Mouse (Mus musculus): Measurements from ENCODE around the gene Tmprss13. TPM values are rescaled to one million over a fixed set of nuclear protein-coding genes. Genes with fewer than 3 reads are reported as not detected.
A peak's percentile ranks its signal among the peaks of the same experiment; 100 is the strongest.

Gene Tmprss13
- polyA plus RNA-seq, 1 experiment from 2014 or later, result 0.55 TPM

DNA sequence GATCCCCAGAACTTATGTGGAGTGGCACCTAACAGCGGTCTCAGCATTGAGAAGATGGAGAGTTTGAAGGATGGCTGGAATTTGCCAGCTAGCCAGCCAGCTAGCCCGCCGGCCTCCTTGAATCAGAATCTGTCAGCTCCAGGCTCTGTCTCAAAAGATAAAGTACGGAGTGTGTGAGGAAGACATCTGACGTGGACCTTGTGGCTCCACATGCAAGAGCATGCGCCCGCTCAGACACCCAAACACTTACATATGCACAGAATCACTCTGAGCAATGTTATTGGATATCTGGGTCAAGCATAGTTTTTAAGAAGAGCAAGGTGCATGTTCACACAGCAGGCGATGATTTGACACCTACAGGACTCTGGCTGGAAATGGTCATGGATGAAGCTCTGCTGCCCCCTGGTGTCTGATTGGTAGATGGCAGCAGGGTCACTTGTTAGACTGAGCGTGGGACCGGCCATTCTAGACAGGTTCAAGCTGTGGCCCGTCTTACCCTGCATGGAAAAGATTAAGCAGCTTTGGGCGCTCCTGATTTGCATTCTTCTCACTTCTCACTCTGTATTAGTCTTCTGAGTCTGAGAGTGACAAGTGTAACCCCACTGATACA lies 69.6 kb downstream of the Tmprss13 start:
- Histone ChIP-seq H3K4me2 (ENCODE audit: low read depth, low read length) (no peak overlapping the region), H3K36me3 (replicated peaks; ENCODE audit: control insufficient read depth, insufficient read depth, low read depth, low read length) (no peaks in the 10 kb centered on the region), H3K4me1 (ENCODE audit: control insufficient read depth, insufficient read depth, low read length) (no peaks in the 10 kb centered on the region), H3K9me3 (replicated peaks; ENCODE audit: control insufficient read depth, low read length) (no peaks in the 10 kb centered on the region), H3K27me3 (ENCODE audit: control insufficient read depth, insufficient read depth, low read length) (no peaks in the 10 kb centered on the region), H3K4me3 (ENCODE audit: low read depth, low read length) (no peak overlapping the region), H3K9ac (replicated peaks; ENCODE audit: low read length) (no peak overlapping the region), H3K27ac (replicated peaks; ENCODE audit: low read depth, low read length) (no peak overlapping the region)
- DNase-seq (ENCODE audit: low spot score) (peak; percentile 87), ATAC-seq (replicated peaks; ENCODE audit: insufficient number of reproducible peaks, low FRiP score, low TSS enrichment, low read depth) (0 out of 2 replicates have a peak, but pooled peaks have one; percentile 24)
- 49% methylated on average over 12 of the region's 12 CpGs for WGBS

GRCm38 (mm10) chr9:45389596-45389995 lies 70.7 kb downstream of the Tmprss13 start:
- H3K27ac ChIP-seq (replicated peaks; ENCODE audit: low read depth, low read length), result no peak overlapping the region
- 80% methylated on average over 8 of the region's 8 CpGs for WGBS
- DNase-seq (ENCODE audit: low spot score), result no peak
- H3K36me3 ChIP-seq (replicated peaks; ENCODE audit: control insufficient read depth, insufficient read depth, low read depth, low read length), result no peaks in the 10 kb centered on the region
- H3K9ac ChIP-seq (replicated peaks; ENCODE audit: low read length), result no peak overlapping the region
- no peak overlapping the region for H3K4me3 ChIP-seq (ENCODE audit: low read depth, low read length)
- H3K4me1 ChIP-seq (ENCODE audit: control insufficient read depth, insufficient read depth, low read length), result no peaks in the 10 kb centered on the region
- no peaks in the 10 kb centered on the region for H3K27me3 ChIP-seq (ENCODE audit: control insufficient read depth, insufficient read depth, low read length)
- H3K4me2 ChIP-seq (ENCODE audit: low read depth, low read length), result no peak overlapping the region
- H3K9me3 ChIP-seq (replicated peaks; ENCODE audit: control insufficient read depth, low read length), result no peaks in the 10 kb centered on the region
- no peak for ATAC-seq (replicated peaks; ENCODE audit: insufficient number of reproducible peaks, low FRiP score, low TSS enrichment, low read depth)

DNA sequence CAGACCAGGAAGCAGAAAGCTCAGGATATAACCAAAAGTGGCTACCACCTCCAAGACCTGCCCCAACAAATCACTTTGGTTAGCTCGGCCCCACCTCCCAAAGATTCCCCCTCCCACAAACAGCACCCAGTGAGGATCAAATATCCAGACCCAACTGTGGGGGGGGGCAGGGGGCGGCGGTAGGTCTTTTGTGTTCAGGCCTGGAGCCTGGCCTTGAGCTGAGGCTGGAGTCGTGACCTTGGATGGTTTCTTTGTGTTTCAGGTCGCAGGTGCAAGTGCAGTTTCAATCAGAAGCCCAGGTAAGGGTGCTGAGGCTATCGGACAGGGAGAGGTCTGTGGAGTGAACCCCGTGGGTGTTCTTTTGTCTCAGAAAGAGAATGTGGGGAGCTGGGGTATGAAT lies 72.4 kb downstream of the Tmprss13 start:
- H3K27ac ChIP-seq (replicated peaks; ENCODE audit: low read depth, low read length), result no peak overlapping the region
- no peaks in the 10 kb centered on the region for H3K36me3 ChIP-seq (replicated peaks; ENCODE audit: control insufficient read depth, insufficient read depth, low read depth, low read length)
- no peaks in the 10 kb centered on the region for H3K9me3 ChIP-seq (replicated peaks; ENCODE audit: control insufficient read depth, low read length)
- no peak overlapping the region for H3K4me2 ChIP-seq (ENCODE audit: low read depth, low read length)
- DNase-seq (ENCODE audit: low spot score) (no peak), ATAC-seq (replicated peaks; ENCODE audit: insufficient number of reproducible peaks, low FRiP score, low TSS enrichment, low read depth) (no peak)
- no peak overlapping the region for H3K9ac ChIP-seq (replicated peaks; ENCODE audit: low read length)
- WGBS, result 68% methylated on average over 7 of the region's 7 CpGs
- no peaks in the 10 kb centered on the region for H3K27me3 ChIP-seq (ENCODE audit: control insufficient read depth, insufficient read depth, low read length)
- no peaks in the 10 kb centered on the region for H3K4me1 ChIP-seq (ENCODE audit: control insufficient read depth, insufficient read depth, low read length)
- H3K4me3 ChIP-seq (ENCODE audit: low read depth, low read length), result no peak overlapping the region

GRCm38 (mm10) chr9:45395218-45395617 lies 76.3 kb downstream of the Tmprss13 start:
- WGBS, result 87% methylated on average over 6 of the region's 6 CpGs
- DNase-seq (ENCODE audit: low spot score) (no peak), ATAC-seq (replicated peaks; ENCODE audit: insufficient number of reproducible peaks, low FRiP score, low TSS enrichment, low read depth) (no peak)
- no peak overlapping the region for H3K27ac ChIP-seq (replicated peaks; ENCODE audit: low read depth, low read length)
- no peaks in the 10 kb centered on the region for H3K27me3 ChIP-seq (ENCODE audit: control insufficient read depth, insufficient read depth, low read length)
- no peak overlapping the region for H3K4me3 ChIP-seq (ENCODE audit: low read depth, low read length)
- no peaks in the 10 kb centered on the region for H3K9me3 ChIP-seq (replicated peaks; ENCODE audit: control insufficient read depth, low read length)
- no peak overlapping the region for H3K4me2 ChIP-seq (ENCODE audit: low read depth, low read length)
- no peaks in the 10 kb centered on the region for H3K4me1 ChIP-seq (ENCODE audit: control insufficient read depth, insufficient read depth, low read length)
- no peak overlapping the region for H3K9ac ChIP-seq (replicated peaks; ENCODE audit: low read length)
- no peaks in the 10 kb centered on the region for H3K36me3 ChIP-seq (replicated peaks; ENCODE audit: control insufficient read depth, insufficient read depth, low read depth, low read length)

DNA sequence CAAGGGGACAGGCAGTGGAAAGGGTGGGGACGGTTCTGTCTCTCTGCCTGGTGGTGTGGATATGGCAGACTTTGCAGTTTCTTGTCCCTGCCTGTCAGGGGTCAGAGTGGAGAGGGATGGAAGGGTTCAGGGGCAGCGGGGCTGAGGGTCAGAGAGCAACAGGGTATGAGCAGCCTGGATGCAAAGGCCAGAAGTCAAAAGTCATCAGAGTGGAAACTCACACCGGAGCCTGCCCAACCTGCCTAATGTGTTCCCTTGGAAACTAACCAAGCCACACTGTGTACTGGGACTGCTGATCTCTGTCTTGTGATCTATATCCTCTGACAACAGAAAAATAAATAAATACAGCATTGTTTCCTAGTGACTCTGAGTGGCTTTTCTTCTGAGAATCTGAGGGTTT lies 76.9 kb downstream of the Tmprss13 start:
- H3K9ac ChIP-seq (replicated peaks; ENCODE audit: low read length), result no peak overlapping the region
- H3K4me3 ChIP-seq (ENCODE audit: low read depth, low read length), result no peak overlapping the region
- WGBS, result 63% methylated on average over 3 of the region's 3 CpGs
- DNase-seq (ENCODE audit: low spot score), result no peak
- H3K27ac ChIP-seq (replicated peaks; ENCODE audit: low read depth, low read length), result no peak overlapping the region
- H3K4me2 ChIP-seq (ENCODE audit: low read depth, low read length), result no peak overlapping the region
- H3K36me3 ChIP-seq (replicated peaks; ENCODE audit: control insufficient read depth, insufficient read depth, low read depth, low read length), result no peaks in the 10 kb centered on the region
- no peak for ATAC-seq (replicated peaks; ENCODE audit: insufficient number of reproducible peaks, low FRiP score, low TSS enrichment, low read depth)
- no peaks in the 10 kb centered on the region for H3K4me1 ChIP-seq (ENCODE audit: control insufficient read depth, insufficient read depth, low read length)
- no peaks in the 10 kb centered on the region for H3K27me3 ChIP-seq (ENCODE audit: control insufficient read depth, insufficient read depth, low read length)
- H3K9me3 ChIP-seq (replicated peaks; ENCODE audit: control insufficient read depth, low read length), result no peaks in the 10 kb centered on the region

Other genes with a start within 250 kb of the Tmprss13 start
- gene Jaml, start 239.9 kb upstream of the Tmprss13 start, polyA plus RNA-seq (2014; fragmentation: Nextera tagmentation; extraction: Ambion mirVana), result 0.49 and 0.50 TPM in 2 replicates
- gene Scn2b, start 201.3 kb upstream of the Tmprss13 start, polyA plus RNA-seq (2014; fragmentation: Nextera tagmentation; extraction: Ambion mirVana), result 4.1 and 4.9 TPM in 2 replicates
- gene Scn4b, start 180.7 kb upstream of the Tmprss13 start, polyA plus RNA-seq (2014; fragmentation: Nextera tagmentation; extraction: Ambion mirVana), result 0.04 and 0.21 TPM in 2 replicates
- not detected in 2 replicates for gene BC049352, start 137.1 kb upstream of the Tmprss13 start, polyA plus RNA-seq (2014; fragmentation: Nextera tagmentation; extraction: Ambion mirVana)
- gene Tmprss4, start 115.0 kb upstream of the Tmprss13 start, polyA plus RNA-seq (2014; fragmentation: Nextera tagmentation; extraction: Ambion mirVana), result 0.35 TPM in 1 of 2 replicates, not detected in the other
- 0.22 and 1.2 TPM in 2 replicates for gene Il10ra, start 50.0 kb upstream of the Tmprss13 start, polyA plus RNA-seq (2014; fragmentation: Nextera tagmentation; extraction: Ambion mirVana)
- 83.0 and 93.1 TPM in 2 replicates for gene Fxyd6, start 51.1 kb downstream of the Tmprss13 start, polyA plus RNA-seq (2014; fragmentation: Nextera tagmentation; extraction: Ambion mirVana)
- gene Fxyd2, start 80.6 kb downstream of the Tmprss13 start, polyA plus RNA-seq (2014; fragmentation: Nextera tagmentation; extraction: Ambion mirVana), result 1.7 and 1.9 TPM in 2 replicates
- 0.76 and 0.86 TPM in 2 replicates for gene Dscaml1, start 107.5 kb downstream of the Tmprss13 start, polyA plus RNA-seq (2014; fragmentation: Nextera tagmentation; extraction: Ambion mirVana)

Measured in embryonic facial prominence, embryonic 11.5 days (tissue).